Mouse (Mus musculus) layer of hippocampus, adult 11-12 months (tissue): ENCODE measurements around the gene Slc25a3.
A peak's percentile ranks its signal among the peaks of the same experiment; 100 is the strongest.

ENCODE experiments used
- DNase-seq: peaks from one replicate; pipeline ENCODE4 v3.0.0; 2022; ENCODE audit warnings: low spot score

Slc25a3 gene

GRCm38 (mm10) chr10:91092812-91093211 lies 31.0 kb downstream of the Slc25a3 start:
- no peak for DNase-seq

DNA sequence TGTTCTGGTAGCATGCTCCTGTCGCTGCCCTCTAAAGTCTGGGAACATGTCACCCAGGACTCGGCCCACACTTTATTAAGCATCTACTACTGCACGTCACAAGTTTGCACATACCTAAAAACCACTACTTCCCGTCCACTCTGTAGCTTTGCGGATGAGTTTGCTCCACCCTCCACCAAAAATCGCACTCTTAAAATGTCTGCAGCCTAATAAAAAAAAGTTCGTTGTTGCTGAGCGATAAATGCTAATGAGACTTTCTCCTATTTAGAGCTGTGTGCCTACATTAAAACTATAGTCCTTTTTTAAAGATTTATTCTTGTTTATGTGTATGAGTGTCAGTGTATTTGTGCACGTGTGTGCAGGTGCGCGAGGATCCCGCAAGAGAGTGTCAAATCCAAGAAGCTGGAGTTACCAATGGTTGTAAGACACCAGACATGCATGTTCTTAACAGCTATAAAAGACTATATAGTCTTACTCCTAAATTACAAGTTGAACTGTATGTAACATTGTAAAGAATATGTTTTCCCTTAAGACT lies 40.4 kb downstream of the Slc25a3 start:
- no peak for DNase-seq

GRCm38 (mm10) chr10:91082550-91083392 lies 41.1 kb downstream of the Slc25a3 start, which contains the start of the genes Apaf1 and Ikbip:
Gene Apaf1, minus strand, starts transcription at chr10:91082770.
Gene Ikbip, plus strand, starts transcription at chr10:91082940.
- DNase-seq = peak; percentile 100

DNA sequence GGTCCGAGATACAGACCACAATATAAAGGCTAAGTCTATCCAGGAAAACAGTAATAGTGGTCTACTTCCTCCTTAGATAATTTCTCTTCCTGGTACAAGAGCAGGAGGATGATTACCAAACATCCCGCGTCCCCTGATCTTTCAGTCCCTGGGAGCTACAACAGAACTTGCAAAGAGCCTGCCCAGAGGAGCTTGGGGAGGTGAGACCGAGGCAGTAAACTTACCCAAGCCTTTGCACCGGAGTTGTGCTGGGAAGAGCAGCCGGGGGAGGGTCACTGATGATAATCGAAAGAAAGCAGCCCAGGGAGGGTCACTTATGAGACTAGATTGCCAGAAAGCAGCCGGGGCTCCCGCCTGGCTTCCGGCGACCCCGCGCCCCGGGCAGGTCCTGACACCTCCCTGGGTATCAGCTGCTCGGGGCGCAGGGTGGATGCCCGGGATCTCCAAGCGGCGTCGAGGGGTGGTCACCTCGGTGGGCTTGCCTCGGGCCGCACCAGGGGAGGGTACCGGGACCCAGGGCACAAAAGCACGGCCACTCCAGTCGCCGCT lies 41.8 kb downstream of the Slc25a3 start:
- no peak for DNase-seq

DNA sequence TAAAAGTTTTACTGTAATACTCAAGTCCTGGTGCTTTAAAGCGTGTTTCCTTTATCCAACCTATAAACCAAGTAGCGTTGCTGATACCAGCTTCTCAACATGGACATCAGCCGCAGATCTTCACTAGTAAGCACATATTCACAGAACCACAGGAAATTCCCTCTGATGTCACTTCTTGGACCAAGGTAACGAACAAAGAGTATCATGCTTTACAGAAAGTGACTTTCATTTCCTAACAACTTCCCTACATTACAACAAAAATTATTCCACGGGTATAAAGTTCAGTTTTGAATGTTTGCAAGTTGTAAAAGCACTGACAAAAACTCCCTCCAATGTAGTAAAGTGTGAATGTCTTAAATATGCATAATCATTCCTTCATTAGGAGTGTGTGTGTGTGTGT lies 43.3 kb downstream of the Slc25a3 start:
- no peak for DNase-seq

- no peak for DNase-seq
Measured at GRCm38 (mm10) chr10:91076667-91077066, 47.2 kb downstream of the Slc25a3 start.

GRCm38 (mm10) chr10:91073345-91073744 lies 50.5 kb downstream of the Slc25a3 start:
- DNase-seq = no peak

- no peak for DNase-seq
Measured at GRCm38 (mm10) chr10:91071768-91072167, 52.1 kb downstream of the Slc25a3 start.
